Mouse (Mus musculus) ZHBTc4 (cell line): ENCODE results near the gene Zfp575.

Experiments
- DNase-seq: peaks from one replicate; pipeline ENCODE4 v3.0.0-alpha.2; 2011; ENCODE audit warnings: low read depth, low spot score

Zfp575 gene

GRCm38 (mm10) chr7:24605561-24605960, 18.1 kb upstream of the Zfp575 start:
- no peak for DNase-seq

- peak; percentile 96 for DNase-seq
Measured at GRCm38 (mm10) chr7:24600941-24601597, 13.6 kb upstream of the Zfp575 start.

GRCm38 (mm10) chr7:24599211-24600067, 12.0 kb upstream of the Zfp575 start:
- peak; percentile 78 for DNase-seq

- DNase-seq, result no peak
Measured at GRCm38 (mm10) chr7:24598121-24598520, 10.7 kb upstream of the Zfp575 start.

- DNase-seq, result no peak
Measured at GRCm38 (mm10) chr7:24595464-24595863, 8.0 kb upstream of the Zfp575 start.

- peak; percentile 27 for DNase-seq
Measured at GRCm38 (mm10) chr7:24594309-24594803, 6.9 kb upstream of the Zfp575 start.

GRCm38 (mm10) chr7:24593621-24594308, 6.3 kb upstream of the Zfp575 start:
- peak; percentile 80 for DNase-seq

GRCm38 (mm10) chr7:24592781-24593180, 5.3 kb upstream of the Zfp575 start:
- no peak for DNase-seq

GRCm38 (mm10) chr7:24592163-24592562, 4.7 kb upstream of the Zfp575 start:
- no peak for DNase-seq

GRCm38 (mm10) chr7:24591735-24592134, 4.3 kb upstream of the Zfp575 start:
- DNase-seq, result no peak

- DNase-seq, result no peak
Measured at GRCm38 (mm10) chr7:24588336-24588735, 895 bp upstream of the Zfp575 start.

GRCm38 (mm10) chr7:24586828-24587227, 613 bp downstream of the Zfp575 start:
- peak; percentile 34 for DNase-seq

- peak; percentile 56 for DNase-seq
Measured at GRCm38 (mm10) chr7:24585995-24586394, 1.4 kb downstream of the Zfp575 start.

- no peak for DNase-seq
Measured at GRCm38 (mm10) chr7:24584876-24585275, 2.6 kb downstream of the Zfp575 start.

- no peak for DNase-seq
Measured at GRCm38 (mm10) chr7:24577811-24578210, 9.6 kb downstream of the Zfp575 start.

GRCm38 (mm10) chr7:24574224-24574796, 13.1 kb downstream of the Zfp575 start:
- no peak for DNase-seq

- DNase-seq, result peak; percentile 68
Measured at GRCm38 (mm10) chr7:24572455-24572854, 15.0 kb downstream of the Zfp575 start.

- no peak for DNase-seq
Measured at GRCm38 (mm10) chr7:24571071-24571470, 16.4 kb downstream of the Zfp575 start.

GRCm38 (mm10) chr7:24568512-24568911, 18.9 kb downstream of the Zfp575 start:
- DNase-seq, result no peak

GRCm38 (mm10) chr7:24566206-24566605, 21.2 kb downstream of the Zfp575 start:
- no peak for DNase-seq

GRCm38 (mm10) chr7:24565627-24566026, 21.8 kb downstream of the Zfp575 start:
- DNase-seq, result no peak
